Mouse (Mus musculus) liver, embryonic 13.5 days (tissue): Measurements from ENCODE around the gene Rnaseh2a. TPM values are rescaled to one million over a fixed set of nuclear protein-coding genes. Genes with fewer than 3 reads are reported as not detected.

ENCODE experiments used
- ATAC-seq: fragments of 200-750 bp; cut with Nextera tagmentation; 2 replicates; pipeline ENCODE4 v1.8.0; 2017; ENCODE audit warnings: low read depth, mild to moderate bottlenecking, moderate number of reproducible peaks, moderate library complexity
- DNase-seq: peaks from one replicate; pipeline ENCODE4 v3.0.0; 2022
- H3K27ac ChIP-seq: fragments of 300-500 bp; sonication (generic); 2 replicates; pipeline ENCODE4 v1.5.1; 2015; ENCODE audit warnings: moderate library complexity, mild to moderate bottlenecking, inconsistent platforms
- H3K27me3 ChIP-seq: fragments of 300-500 bp; sonication (generic); 2 replicates; pipeline ENCODE4 v1.6.1; 2015; ENCODE audit warnings: mild to moderate bottlenecking, inconsistent platforms
- H3K36me3 ChIP-seq: fragments of 300-500 bp; sonication (generic); 2 replicates; pipeline ENCODE4 v1.6.1; 2015; ENCODE audit warnings: mild to moderate bottlenecking, inconsistent platforms
- H3K4me1 ChIP-seq: fragments of 300-500 bp; sonication (generic); replicated peaks from 2 replicates; pipeline ENCODE4 v1.6.1; 2015; ENCODE audit warnings: inconsistent platforms
- H3K4me2 ChIP-seq: fragments of 300-500 bp; sonication (generic); 2 replicates; pipeline ENCODE4 v1.6.1; 2015; ENCODE audit warnings: inconsistent platforms, mild to moderate bottlenecking, moderate library complexity
- H3K4me3 ChIP-seq: fragments of 300-500 bp; sonication (generic); replicated peaks from 2 replicates; pipeline ENCODE4 v1.5.1; 2015; ENCODE audit warnings: mild to moderate bottlenecking, inconsistent platforms
- H3K9ac ChIP-seq: fragments of 300-500 bp; sonication (generic); 2 replicates; pipeline ENCODE4 v1.6.1; 2015; ENCODE audit warnings: mild to moderate bottlenecking, inconsistent platforms
- H3K9me3 ChIP-seq: fragments of 300-500 bp; sonication (generic); replicated peaks from 2 replicates; pipeline ENCODE4 v1.6.1; 2016; ENCODE audit warnings: inconsistent platforms
- WGBS: fragments of 180-500 bp; shearing (Covaris S2); methylation state at CpG from one replicate; pipeline ENCODE4 v1.1.7; 2015; ENCODE audit not compliant: insufficient replicate concordance; 5-methylcytosine and 5-hydroxymethylcytosine counted together
- polyA plus RNA-seq: library from polyadenylated mRNA; unstranded; fragments of >200 nt; fragmentation: Nextera tagmentation; extraction: Ambion mirVana; gene quantifications from 2 replicates; pipeline ENCODE4 v1.2.1, GENCODE M21; 2015

Rnaseh2a gene
- polyA plus RNA-seq, 1 experiment from 2014 or later = 130 TPM

GRCm38 (mm10) chr8:84982499-84983011 lies 13.0 kb upstream of the Rnaseh2a start:
- Histone ChIP-seq H3K27ac (peak overlapping the region; percentile 99), H3K9me3 (no peaks in the 10 kb centered on the region), H3K4me2 (no peak overlapping the region), H3K4me3 (no peak overlapping the region), H3K27me3 (no peaks in the 10 kb centered on the region), H3K9ac (peak overlapping the region; percentile 41), H3K36me3 (no peaks in the 10 kb centered on the region), H3K4me1 (peaks cover 100% of the 10 kb centered on the region)
- no peak for ATAC-seq
- no peak for DNase-seq
- 37% methylated on average over 3 of the region's 3 CpGs for WGBS

GRCm38 (mm10) chr8:84981644-84982498 lies 12.3 kb upstream of the Rnaseh2a start:
- no peaks in the 10 kb centered on the region for H3K36me3 ChIP-seq
- H3K9ac ChIP-seq = peak overlapping the region; percentile 41
- peak overlapping the region; percentile 99 for H3K27ac ChIP-seq

GRCm38 (mm10) chr8:84980622-84981358 lies 11.2 kb upstream of the Rnaseh2a start:
- peak overlapping the region; percentile 99 for H3K4me2 ChIP-seq
- peak overlapping the region; percentile 76; the same call in 1 of the 2 replicates for H3K4me3 ChIP-seq
- no peak for DNase-seq
- H3K9me3 ChIP-seq = no peaks in the 10 kb centered on the region
- no peaks in the 10 kb centered on the region for H3K27me3 ChIP-seq
- no peaks in the 10 kb centered on the region for H3K36me3 ChIP-seq
- peak overlapping the region; percentile 96; the same call in 1 of the 2 replicates for H3K9ac ChIP-seq
- ATAC-seq = no peak
- H3K27ac ChIP-seq = peak overlapping the region; percentile 99
- 50% methylated on average over 11 of the region's 11 CpGs for whole genome bisulfite sequencing
- peaks cover 99% of the 10 kb centered on the region for H3K4me1 ChIP-seq

More at GRCm38 (mm10) chr8:84981644-84982498, 12.3 kb upstream of the Rnaseh2a start:
- ATAC-seq (no peak), DNase-seq (no peak)
- H3K4me1 ChIP-seq = peaks cover 100% of the 10 kb centered on the region
- H3K27me3 ChIP-seq = no peaks in the 10 kb centered on the region
- H3K4me3 ChIP-seq = no peak overlapping the region
- H3K4me2 ChIP-seq = no peak overlapping the region
- 52% methylated on average over 15 of the region's 15 CpGs for WGBS
- no peaks in the 10 kb centered on the region for H3K9me3 ChIP-seq

GRCm38 (mm10) chr8:84979599-84980421 lies 10.2 kb upstream of the Rnaseh2a start:
- no peaks in the 10 kb centered on the region for H3K27me3 ChIP-seq
- peak overlapping the region; percentile 99 for H3K4me2 ChIP-seq
- peaks cover 99% of the 10 kb centered on the region for H3K4me1 ChIP-seq
- DNase-seq (peak; percentile 87), ATAC-seq (peak; percentile 29)
- peak overlapping the region; percentile 76 for H3K4me3 ChIP-seq
- H3K36me3 ChIP-seq = peaks cover 5% of the 10 kb centered on the region
- no peaks in the 10 kb centered on the region for H3K9me3 ChIP-seq
- peak overlapping the region; percentile 96 for H3K9ac ChIP-seq
- H3K27ac ChIP-seq = peak overlapping the region; percentile 99
- WGBS = 5% methylated on average over 38 of the region's 42 CpGs

- peaks cover 19% of the 10 kb centered on the region for H3K36me3 ChIP-seq
- H3K9me3 ChIP-seq = no peaks in the 10 kb centered on the region
- under 1% methylated on average over 63 of the region's 63 CpGs for WGBS
- H3K4me1 ChIP-seq = peaks cover 99% of the 10 kb centered on the region
- peak within 1 kb of the TSS; percentile 99 for H3K27ac ChIP-seq
- ATAC-seq (peak; percentile 26), DNase-seq (peak; percentile 82)
- peak within 1 kb of the TSS; percentile 96 for H3K9ac ChIP-seq
- H3K27me3 ChIP-seq = no peaks in the 10 kb centered on the region
- peak within 1 kb of the TSS; percentile 99 for H3K4me2 ChIP-seq
- H3K4me3 ChIP-seq = peak within 1 kb of the TSS; percentile 76
These were observed 8.8 kb upstream of the Rnaseh2a start, which contains the start of gene Junb for GRCm38 (mm10) chr8:84978248-84978940. Gene Junb, minus strand, starts transcription at chr8:84978718.

- H3K36me3 ChIP-seq = peaks cover 27% of the 10 kb centered on the region
- ATAC-seq (no peak), DNase-seq (peak; percentile 62)
- peak overlapping the region; percentile 76 for H3K4me3 ChIP-seq
- no peaks in the 10 kb centered on the region for H3K27me3 ChIP-seq
- H3K9ac ChIP-seq = peak overlapping the region; percentile 96
- under 1% methylated on average over 69 of the region's 70 CpGs for WGBS
- H3K4me2 ChIP-seq = peak overlapping the region; percentile 99
- no peaks in the 10 kb centered on the region for H3K9me3 ChIP-seq
- peaks cover 99% of the 10 kb centered on the region for H3K4me1 ChIP-seq
- H3K27ac ChIP-seq = peak overlapping the region; percentile 99
These were observed 8.1 kb upstream of the Rnaseh2a start for GRCm38 (mm10) chr8:84977435-84978247.

- Histone ChIP-seq H3K4me1 (peaks cover 99% of the 10 kb centered on the region), H3K4me3 (peak overlapping the region; percentile 76), H3K27me3 (no peaks in the 10 kb centered on the region), H3K36me3 (peaks cover 34% of the 10 kb centered on the region), H3K9me3 (no peaks in the 10 kb centered on the region), H3K9ac (peak overlapping the region; percentile 96), H3K4me2 (peak overlapping the region; percentile 99), H3K27ac (peak overlapping the region; percentile 99)
- ATAC-seq (no peak), DNase-seq (no peak)
- 1% methylated on average over 25 of the region's 25 CpGs for WGBS
These were observed 7.3 kb upstream of the Rnaseh2a start for GRCm38 (mm10) chr8:84976763-84977434.

GRCm38 (mm10) chr8:84976031-84976762 lies 6.6 kb upstream of the Rnaseh2a start:
- peak overlapping the region; percentile 96 for H3K9ac ChIP-seq
- peaks cover 99% of the 10 kb centered on the region for H3K4me1 ChIP-seq
- WGBS = under 1% methylated on average over 61 of the region's 61 CpGs
- ATAC-seq (peak; percentile 75), DNase-seq (peak; percentile 91)
- no peaks in the 10 kb centered on the region for H3K27me3 ChIP-seq
- no peaks in the 10 kb centered on the region for H3K9me3 ChIP-seq
- H3K4me3 ChIP-seq = peak overlapping the region; percentile 76
- H3K27ac ChIP-seq = peak overlapping the region; percentile 99
- H3K4me2 ChIP-seq = peak overlapping the region; percentile 99
- H3K36me3 ChIP-seq = peaks cover 41% of the 10 kb centered on the region

- Histone ChIP-seq H3K4me1 (peaks cover 97% of the 10 kb centered on the region), H3K4me3 (peak overlapping the region; percentile 76), H3K9ac (peak overlapping the region; percentile 96), H3K27ac (peak overlapping the region; percentile 99), H3K36me3 (peaks cover 48% of the 10 kb centered on the region), H3K27me3 (no peaks in the 10 kb centered on the region), H3K9me3 (no peaks in the 10 kb centered on the region), H3K4me2 (peak overlapping the region; percentile 99)
- 27% methylated on average over 7 of the region's 7 CpGs for WGBS
- DNase-seq = peak; percentile 69
- ATAC-seq = no peak
These were observed 5.9 kb upstream of the Rnaseh2a start for GRCm38 (mm10) chr8:84975434-84975833.
